8 mouse cellular contexts compared by ENCODE assay signal in the genomic region with DNA sequence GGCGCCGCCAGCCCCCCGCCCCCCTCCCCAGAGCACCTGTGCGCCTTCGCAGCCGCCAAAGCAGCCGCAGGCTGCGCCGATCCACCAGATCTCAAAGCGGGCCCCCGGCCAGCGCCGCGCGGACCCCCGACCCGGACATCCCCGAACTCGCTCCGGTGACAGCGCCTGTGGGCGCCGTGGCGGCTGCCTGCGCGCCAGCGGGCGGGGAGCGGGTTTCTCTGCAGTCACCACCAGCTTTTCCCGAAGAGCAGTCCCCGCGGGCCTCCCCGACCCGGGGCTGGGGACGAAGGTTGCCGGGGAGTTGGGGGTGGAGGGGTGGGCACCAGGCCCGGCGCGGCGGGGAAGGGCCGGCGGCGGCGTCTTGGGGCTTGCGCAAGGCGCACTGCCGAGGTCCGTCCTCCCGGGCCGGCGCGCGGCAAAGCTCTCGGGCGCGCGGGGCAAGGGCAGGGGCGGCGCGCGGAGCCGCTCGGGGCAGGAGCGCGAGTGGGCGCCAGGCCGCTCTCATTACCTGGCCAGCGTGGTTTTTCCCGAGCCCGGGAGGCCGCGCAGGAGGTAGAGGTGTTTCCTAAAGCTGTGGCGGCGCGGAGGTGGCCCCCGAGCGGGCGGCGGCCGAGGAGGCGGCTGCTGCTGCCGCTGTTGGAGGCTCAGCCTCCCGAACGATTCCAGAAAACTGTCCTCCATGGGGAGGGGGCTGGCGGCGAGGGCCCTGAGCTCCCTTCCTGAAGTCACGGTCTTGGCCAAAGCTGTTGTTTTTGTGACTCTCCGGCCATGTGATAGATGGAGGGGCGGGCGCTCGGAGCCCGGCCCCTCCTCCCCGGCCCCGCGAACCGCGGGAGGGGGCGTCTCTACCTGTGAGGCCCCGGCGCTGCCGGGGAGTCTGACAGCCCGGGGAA. TPM values are rescaled to one million over a fixed set of nuclear protein-coding genes. Genes with fewer than 3 reads are reported as not detected.
DNase-seq lines count a peak whose midpoint lies in the region; ATAC-seq and TF ChIP-seq lines count a peak whose summit lies in the region.

No protein-coding gene starts in this region.

- H3K9me3 ChIP-seq in forebrain, embryonic 11.5 days (ENCODE audit: control insufficient read depth, low read length): no peaks in the 10 kb centered on the region
- no peaks in the 10 kb centered on the region for H3K9me3 ChIP-seq in heart, postnatal 0 days (replicated peaks; ENCODE audit: control insufficient read depth, low read length)
- no peaks in the 10 kb centered on the region for H3K9me3 ChIP-seq in neural tube, embryonic 15.5 days (replicated peaks)

- H3K27me3 ChIP-seq in forebrain, embryonic 11.5 days (ENCODE audit: control insufficient read depth, insufficient read depth, low read length): peaks cover 20% of the 10 kb centered on the region
- 0 out of 2 replicates have a peak, but pooled peaks cover 9% of the 10 kb centered on the region for H3K27me3 ChIP-seq in heart, postnatal 0 days (ENCODE audit: control insufficient read depth, insufficient read depth, low read length)
- H3K27me3 ChIP-seq in neural tube, embryonic 15.5 days (replicated peaks): peaks cover 31% of the 10 kb centered on the region; the same call in 1 of the 2 replicates

- H3K4me3 ChIP-seq in bone marrow, adult 2 months (replicated peaks; ENCODE audit: control insufficient read depth, low read depth, low read length): peak overlapping the region; percentile 75
- H3K4me3 ChIP-seq in forebrain, embryonic 11.5 days (ENCODE audit: low read depth, low read length): peak overlapping the region; percentile 75
- H3K4me3 ChIP-seq in heart, postnatal 0 days (ENCODE audit: low read depth, low read length): peak overlapping the region; percentile 94
- peak overlapping the region; percentile 86 for H3K4me3 ChIP-seq in neural tube, embryonic 15.5 days (replicated peaks)

- peaks cover 7% of the 10 kb centered on the region; the same call in 1 of the 2 replicates for H3K4me1 ChIP-seq in bone marrow, adult 2 months (ENCODE audit: control insufficient read depth, insufficient read depth, low read length)
- peaks cover 11% of the 10 kb centered on the region; the same call in 1 of the 2 replicates for H3K4me1 ChIP-seq in forebrain, embryonic 11.5 days (replicated peaks; ENCODE audit: control insufficient read depth, insufficient read depth, low read length)
- peaks cover 5% of the 10 kb centered on the region for H3K4me1 ChIP-seq in heart, postnatal 0 days (ENCODE audit: control insufficient read depth, insufficient read depth)
- H3K4me1 ChIP-seq in neural tube, embryonic 15.5 days: peaks cover 17% of the 10 kb centered on the region

- H3K36me3 ChIP-seq in forebrain, embryonic 11.5 days (ENCODE audit: control insufficient read depth, insufficient read depth, low read length): no peaks in the 10 kb centered on the region
- no peaks in the 10 kb centered on the region for H3K36me3 ChIP-seq in heart, postnatal 0 days (replicated peaks; ENCODE audit: control insufficient read depth, insufficient read depth, low read length)
- H3K36me3 ChIP-seq in neural tube, embryonic 15.5 days: peaks cover 6% of the 10 kb centered on the region; the same call in 1 of the 2 replicates

- TF ChIP-seq CTCF in bone marrow, adult 2 months (IDR thresholded peaks at IDR 0.05; ENCODE audit: control insufficient read depth, insufficient read depth, low read length): no peak
- TF ChIP-seq CTCF in heart, postnatal 0 days (IDR thresholded peaks at IDR 0.05; ENCODE audit: low read depth): no peak

- peak; percentile 75 for DNase-seq in CD4-positive, CD25-positive, alpha-beta regulatory T cell, adult 2 months (ENCODE audit: low read depth, low spot score)
- DNase-seq in forebrain, embryonic 11.5 days (ENCODE audit: low spot score): peak; percentile 68
- no peak for DNase-seq in heart, postnatal 0 days (ENCODE audit: low spot score)
- peak; percentile 40 to 73 for DNase-seq in kidney, postnatal 36 days
- DNase-seq in lung, adult 18-20 months: peak; percentile 61 to 63
- DNase-seq in testis, postnatal 14 days (ENCODE audit: low spot score): peak; percentile 40

- peak; percentile 70 for TF ChIP-seq POLR2A in bone marrow, adult 2 months (IDR thresholded peaks at IDR 0.05; ENCODE audit: borderline replicate concordance, control insufficient read depth, low read depth, low read length)

- peak overlapping the region; percentile 100 for H3K4me2 ChIP-seq in forebrain, embryonic 11.5 days (ENCODE audit: low read depth, low read length, severe bottlenecking)
- H3K4me2 ChIP-seq in heart, postnatal 0 days (ENCODE audit: low read depth, low read length): peak overlapping the region; percentile 100
- peak overlapping the region; percentile 99 for H3K4me2 ChIP-seq in neural tube, embryonic 15.5 days

- H3K9ac ChIP-seq in forebrain, embryonic 11.5 days (ENCODE audit: low read length): peak overlapping the region; percentile 51
- H3K9ac ChIP-seq in heart, postnatal 0 days (replicated peaks; ENCODE audit: low read depth, low read length): peak overlapping the region; percentile 77
- H3K9ac ChIP-seq in neural tube, embryonic 15.5 days (replicated peaks): peak overlapping the region; percentile 81

- WGBS in bone marrow, adult 2 months: under 1% methylated on average over 96 of the region's 102 CpGs
- under 1% methylated on average over 91 of the region's 102 CpGs for whole genome bisulfite sequencing in forebrain, embryonic 11.5 days
- WGBS in heart, postnatal 0 days: under 1% methylated on average over 89 of the region's 102 CpGs
- WGBS in neural tube, embryonic 15.5 days: under 1% methylated on average over 96 of the region's 102 CpGs

- TF ChIP-seq EP300 in heart, postnatal 0 days (IDR thresholded peaks at IDR 0.05; ENCODE audit: low read depth): no peak

- peak overlapping the region; percentile 65 for H3K27ac ChIP-seq in bone marrow, adult 2 months (ENCODE audit: control insufficient read depth, insufficient read depth, low read depth, low read length, poor library complexity)
- H3K27ac ChIP-seq in forebrain, embryonic 11.5 days (ENCODE audit: low read depth, low read length): no peak overlapping the region
- H3K27ac ChIP-seq in heart, postnatal 0 days (ENCODE audit: low read depth): peak overlapping the region; percentile 26; the same call in 1 of the 2 replicates
- H3K27ac ChIP-seq in neural tube, embryonic 15.5 days (replicated peaks): peak overlapping the region; percentile 62

- peak; percentile 78 for ATAC-seq in forebrain, embryonic 11.5 days (replicated peaks; ENCODE audit: low FRiP score)
- peak; percentile 68 for ATAC-seq in heart, postnatal 0 days (ENCODE audit: insufficient read depth, low read depth)
- ATAC-seq in neural tube, embryonic 15.5 days (ENCODE audit: low FRiP score): peak; percentile 83

RNA-seq across cellular contexts. Expression of gene N4bp2l1, which starts 3.0 kb away (rescaled TPM):
- polyA plus RNA-seq in bone marrow, adult 2 months (2011; ENCODE audit: insufficient read depth, insufficient read length, low replicate concordance, missing spikeins): 26.2 and 29.2 TPM in 2 replicates
- 3.2 and 3.3 TPM in 2 replicates for polyA plus RNA-seq in forebrain, embryonic 11.5 days (2014; fragmentation: Nextera tagmentation; extraction: Ambion mirVana)
- 0.15 TPM in 1 of 2 replicates, not detected in the other for total RNA-seq in heart, postnatal 0 days (2014; rRNA removed; ENCODE audit: low replicate concordance)
- 3.1 and 3.3 TPM in 2 replicates for polyA plus RNA-seq in heart, postnatal 0 days (2015; fragmentation: Nextera tagmentation; extraction: Ambion mirVana)
- polyA plus RNA-seq in neural tube, embryonic 15.5 days (2015; fragmentation: Nextera tagmentation; extraction: Ambion mirVana): 16.6 and 21.4 TPM in 2 replicates
